Mouse (Mus musculus): ENCODE data around the gene F2. TPM values are rescaled to one million over a fixed set of nuclear protein-coding genes. Genes with fewer than 3 reads are reported as not detected.
"Not testable (repeated sequence)": the region's sequence is repeated elsewhere in the genome, so short reads cannot be mapped to it uniquely, and the experiment has no call there.

F2 gene
- total RNA-seq, 2 experiments from 2014 or later, result not detected

DNA sequence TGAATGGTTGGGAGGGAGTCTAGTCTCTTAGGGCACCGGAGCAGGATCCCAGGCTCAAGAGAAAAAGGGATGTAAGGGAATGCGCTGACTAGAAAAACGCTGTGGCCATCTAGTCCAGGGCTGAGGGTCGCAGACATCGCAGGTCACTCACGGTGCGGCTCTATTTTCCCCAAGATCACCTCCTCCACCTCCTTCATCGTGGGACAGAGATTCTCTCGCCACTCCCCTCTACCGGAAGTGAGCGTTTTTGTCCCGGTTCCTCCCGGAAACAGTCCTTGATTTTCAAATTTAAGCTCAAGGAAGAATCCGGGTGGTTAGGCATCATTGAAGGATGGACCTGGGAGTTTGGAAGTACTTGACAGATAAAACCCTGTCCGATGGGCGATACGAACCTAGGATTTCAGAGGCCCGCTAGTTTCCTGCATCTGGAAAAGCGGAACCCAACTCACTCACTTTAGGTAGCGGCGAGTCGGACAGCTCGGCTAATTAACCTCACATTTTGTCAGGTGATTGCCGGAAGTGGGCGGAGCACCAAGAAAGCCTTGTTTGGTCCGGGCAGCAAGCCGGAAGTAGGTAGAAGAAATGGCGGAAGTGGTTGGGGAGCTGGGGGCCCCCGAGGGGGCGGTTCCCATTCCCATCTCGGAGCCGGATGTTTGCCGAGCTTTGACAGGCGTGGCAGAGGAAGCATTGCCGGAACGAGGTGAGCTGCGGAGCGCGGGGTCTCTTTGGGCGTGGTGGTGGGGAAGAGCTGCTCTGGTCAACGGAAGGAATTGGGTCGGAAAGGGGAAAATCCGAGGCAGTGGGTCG, 13.5 kb upstream of the F2 start, which contains the start of the genes Zfp408 and Arhgap1:
TSS of gene Zfp408 (minus strand) at position 239 of the 807 bp plus-strand sequence.
TSS of gene Arhgap1 (plus strand) at position 308 of the 807 bp plus-strand sequence.
- peak; percentile 93 for ATAC-seq (replicated peaks; ENCODE audit: low FRiP score, poor library complexity, severe bottlenecking)

GRCm38 (mm10) chr2:91649152-91649551, 12.9 kb upstream of the F2 start:
- ATAC-seq (replicated peaks; ENCODE audit: low FRiP score, poor library complexity, severe bottlenecking), result no peak

DNA sequence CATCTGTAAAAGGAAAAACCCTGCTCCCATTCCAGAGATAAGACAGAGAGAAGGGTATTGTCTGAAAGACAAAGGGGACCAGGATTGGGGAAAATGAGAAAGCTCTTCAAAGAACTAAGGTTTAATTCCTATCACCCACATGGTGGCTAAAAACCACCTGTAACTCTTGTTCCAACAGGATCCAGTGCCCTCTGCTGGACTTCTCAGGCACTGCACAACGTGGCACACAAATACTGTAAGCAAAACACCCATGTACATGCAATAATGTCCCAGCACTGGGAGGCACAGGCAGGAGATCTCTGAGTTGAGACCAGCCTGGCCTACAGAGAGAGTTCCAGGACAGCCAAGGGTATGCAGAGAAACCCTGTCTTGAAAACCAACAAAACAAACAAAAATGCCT, 10.5 kb upstream of the F2 start:
- no peak for ATAC-seq (replicated peaks; ENCODE audit: low FRiP score, poor library complexity, severe bottlenecking)

DNA sequence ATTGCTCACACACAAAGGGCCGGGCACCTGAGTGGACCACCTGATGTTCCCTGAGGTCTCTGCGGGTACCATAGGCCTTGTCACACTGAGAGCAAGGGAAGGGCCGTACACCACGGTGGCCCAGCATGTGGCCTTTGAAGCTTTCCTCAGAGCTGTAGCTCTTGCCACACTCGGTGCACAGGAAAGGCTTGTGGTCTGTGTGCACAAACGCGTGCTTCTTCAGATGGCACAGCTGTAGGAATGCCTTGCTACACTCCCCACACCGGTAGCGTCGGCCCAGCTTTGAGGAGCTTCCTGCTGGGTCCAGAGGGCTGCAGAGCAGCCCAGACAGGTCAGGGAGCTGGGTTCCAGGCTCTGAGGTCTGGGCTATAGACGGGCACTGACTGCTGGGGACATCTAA, 9.6 kb upstream of the F2 start:
- no peak for ATAC-seq (replicated peaks; ENCODE audit: low FRiP score, poor library complexity, severe bottlenecking)

DNA sequence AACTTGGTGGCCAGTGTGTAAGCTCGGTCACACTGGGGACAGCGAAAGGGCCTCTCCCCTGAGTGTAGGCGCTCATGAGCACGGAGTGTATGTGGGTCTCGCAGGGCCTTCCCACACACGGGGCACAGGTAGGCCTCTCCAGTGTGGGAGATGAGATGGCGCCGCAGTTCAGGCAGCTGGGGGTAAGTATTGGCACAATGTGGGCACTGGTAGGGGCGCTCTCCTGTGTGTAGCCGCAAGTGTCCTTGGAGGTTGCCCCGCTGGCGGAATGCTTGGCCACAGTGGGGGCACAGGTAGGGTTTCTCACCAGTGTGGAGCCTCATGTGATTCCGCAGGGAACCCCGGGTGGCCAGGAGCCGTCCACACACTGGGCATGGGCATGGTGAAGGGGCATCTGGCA, 9.1 kb upstream of the F2 start:
- no peak for ATAC-seq (replicated peaks; ENCODE audit: low FRiP score, poor library complexity, severe bottlenecking)

DNA sequence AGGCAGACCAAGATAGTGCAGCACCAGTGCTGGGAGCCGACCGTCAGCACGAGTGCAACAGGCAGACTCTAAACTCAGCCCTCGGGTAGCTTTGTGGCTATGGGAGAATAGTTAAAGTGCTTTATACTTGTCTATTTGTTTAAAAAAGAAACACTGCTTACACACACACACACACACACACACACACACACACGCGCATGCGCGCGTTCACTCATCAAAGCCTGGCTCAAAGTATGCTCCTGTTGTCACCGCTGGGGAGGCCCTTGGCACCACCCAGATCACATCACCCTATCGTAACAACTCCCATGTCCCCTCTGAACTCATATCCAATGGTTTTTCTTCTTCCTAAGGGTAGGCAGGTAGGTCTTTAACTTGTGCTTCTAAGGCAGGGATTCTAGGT, 7.8 kb upstream of the F2 start:
- no peak for ATAC-seq (replicated peaks; ENCODE audit: low FRiP score, poor library complexity, severe bottlenecking)

DNA sequence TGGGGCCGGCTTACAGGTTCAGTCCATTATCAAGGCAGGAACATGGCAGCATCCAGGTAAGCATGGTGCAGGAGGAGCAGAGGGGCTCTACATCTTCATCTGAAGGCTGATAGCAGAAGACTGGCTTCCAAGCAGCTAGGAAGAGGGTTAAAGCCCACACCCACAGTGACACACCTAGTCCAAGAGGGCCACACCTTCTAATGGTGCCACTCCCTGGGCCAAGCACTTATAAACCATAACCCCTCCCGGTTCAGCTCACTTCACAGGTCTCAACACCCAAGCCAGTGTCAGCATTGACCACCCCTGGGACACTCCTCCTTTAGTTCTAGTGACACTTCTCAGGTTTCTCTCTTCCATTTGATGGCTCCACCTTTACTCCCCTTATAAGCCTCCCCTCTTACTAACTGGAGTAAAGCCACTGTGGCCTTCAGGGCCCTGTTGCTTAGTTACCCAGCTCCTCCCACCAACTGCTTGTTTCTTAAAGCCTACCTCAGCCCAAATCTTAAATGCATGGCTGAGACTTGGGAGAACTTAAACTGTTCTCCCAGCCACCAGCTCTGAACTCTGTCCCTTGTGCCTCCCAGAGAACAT, 6.7 kb upstream of the F2 start:
- peak; percentile 41 for ATAC-seq (replicated peaks; ENCODE audit: low FRiP score, poor library complexity, severe bottlenecking)

- ATAC-seq (replicated peaks; ENCODE audit: low FRiP score, poor library complexity, severe bottlenecking), result no peak
These were observed 2.7 kb upstream of the F2 start for GRCm38 (mm10) chr2:91638931-91639330.

GRCm38 (mm10) chr2:91636727-91637338, 619 bp upstream of the F2 start:
- no peak for ATAC-seq (replicated peaks; ENCODE audit: low FRiP score, poor library complexity, severe bottlenecking)

GRCm38 (mm10) chr2:91635486-91635885, 728 bp downstream of the F2 start:
- ATAC-seq (replicated peaks; ENCODE audit: low FRiP score, poor library complexity, severe bottlenecking), result no peak

DNA sequence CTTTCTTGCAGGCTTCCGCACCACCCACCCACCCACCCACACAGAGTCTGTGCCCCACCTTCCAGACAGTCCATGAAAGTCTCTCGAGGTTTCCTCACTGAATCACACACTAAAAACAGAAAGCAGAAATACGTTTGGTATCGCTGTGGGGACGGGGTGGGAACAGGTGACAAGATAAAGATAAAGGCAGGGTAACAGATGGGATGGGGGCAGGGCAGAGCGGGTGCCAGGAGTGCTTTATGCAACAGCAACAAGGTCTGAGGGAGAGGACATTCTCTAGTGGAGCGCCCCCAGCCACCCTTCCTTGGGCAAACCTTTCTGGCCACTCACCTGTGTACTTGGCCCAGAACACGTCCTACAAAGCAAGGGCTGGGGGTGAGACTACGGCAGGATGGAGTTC, 1.4 kb downstream of the F2 start:
- 0 out of 2 replicates have a peak, but pooled peaks have one; percentile 14 for ATAC-seq (replicated peaks; ENCODE audit: low FRiP score, poor library complexity, severe bottlenecking)

DNA sequence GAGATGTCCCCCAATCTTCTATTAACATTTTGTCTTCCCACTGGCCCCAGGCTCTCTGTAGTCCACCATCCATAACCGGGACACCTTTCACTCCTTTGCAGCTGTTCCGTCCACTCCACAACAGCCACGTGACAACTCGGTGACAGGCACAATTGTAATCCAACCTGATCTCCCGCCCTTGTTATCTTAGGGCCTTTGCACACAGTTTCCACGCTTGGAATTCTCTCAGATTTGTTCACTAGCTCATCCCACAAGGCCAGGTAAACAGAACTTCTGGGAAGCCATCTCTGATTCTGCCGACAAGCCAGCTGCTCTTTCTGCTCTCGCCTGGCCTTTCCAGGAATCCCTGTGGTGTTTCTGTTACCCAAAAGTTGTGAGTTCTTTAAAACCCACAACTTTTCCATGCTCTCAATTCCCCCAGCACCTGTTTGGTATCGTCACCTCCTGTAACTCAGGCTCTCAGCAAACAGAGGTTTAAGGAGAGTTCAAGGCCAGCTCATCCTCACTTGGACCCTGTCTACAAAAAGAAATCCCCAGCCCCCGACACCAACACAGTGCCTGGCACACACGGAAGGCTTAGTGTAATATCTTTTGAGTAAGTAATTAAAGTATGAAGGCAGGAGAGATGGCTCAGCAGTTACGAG, 2.8 kb downstream of the F2 start:
- ATAC-seq (replicated peaks; ENCODE audit: low FRiP score, poor library complexity, severe bottlenecking), result no peak

GRCm38 (mm10) chr2:91632316-91632715, 3.9 kb downstream of the F2 start:
- no peak for ATAC-seq (replicated peaks; ENCODE audit: low FRiP score, poor library complexity, severe bottlenecking)

DNA sequence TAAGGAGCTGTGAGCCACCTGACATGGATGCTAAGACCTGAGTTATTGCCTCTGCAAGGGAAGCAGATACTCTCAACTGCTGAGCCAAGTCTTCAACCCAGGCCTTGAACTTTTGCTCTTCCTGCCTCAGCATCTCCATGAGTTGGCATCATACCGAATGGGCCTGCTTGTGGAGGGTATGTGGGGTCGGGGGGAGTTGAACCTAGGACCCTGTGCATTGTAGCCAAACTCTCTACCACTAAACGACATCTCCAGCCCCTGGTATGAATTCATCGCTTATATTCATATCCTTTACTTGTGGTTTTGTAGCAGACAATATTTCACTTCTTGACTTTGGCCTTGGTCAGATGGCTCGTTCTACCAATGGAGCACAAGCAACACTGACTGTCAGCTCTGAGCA, 4.4 kb downstream of the F2 start:
- no peak for ATAC-seq (replicated peaks; ENCODE audit: low FRiP score, poor library complexity, severe bottlenecking)

DNA sequence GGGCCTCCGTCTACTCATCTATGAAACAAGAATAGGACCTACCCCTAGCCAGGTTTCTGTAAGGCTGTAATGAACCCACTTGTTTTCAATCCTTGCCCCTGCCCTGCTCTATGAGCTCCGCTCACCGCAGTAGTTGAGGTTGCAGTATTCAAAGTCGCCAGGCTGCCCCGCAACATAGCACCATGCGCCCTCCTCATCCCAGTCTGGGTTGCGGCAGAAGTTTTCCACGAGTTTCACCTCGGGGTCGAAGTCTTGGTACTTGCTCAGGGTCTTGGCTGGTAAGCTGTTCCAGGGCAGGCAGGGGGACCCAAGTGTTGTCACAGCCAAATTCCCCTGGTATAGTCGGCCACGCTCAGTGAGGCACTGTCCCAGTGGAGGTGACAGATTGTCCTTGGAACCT, 5.8 kb downstream of the F2 start:
- ATAC-seq (replicated peaks; ENCODE audit: low FRiP score, poor library complexity, severe bottlenecking), result no peak

- ATAC-seq (replicated peaks; ENCODE audit: low FRiP score, poor library complexity, severe bottlenecking), result no peak
These were observed 6.5 kb downstream of the F2 start for GRCm38 (mm10) chr2:91629682-91630081.

DNA sequence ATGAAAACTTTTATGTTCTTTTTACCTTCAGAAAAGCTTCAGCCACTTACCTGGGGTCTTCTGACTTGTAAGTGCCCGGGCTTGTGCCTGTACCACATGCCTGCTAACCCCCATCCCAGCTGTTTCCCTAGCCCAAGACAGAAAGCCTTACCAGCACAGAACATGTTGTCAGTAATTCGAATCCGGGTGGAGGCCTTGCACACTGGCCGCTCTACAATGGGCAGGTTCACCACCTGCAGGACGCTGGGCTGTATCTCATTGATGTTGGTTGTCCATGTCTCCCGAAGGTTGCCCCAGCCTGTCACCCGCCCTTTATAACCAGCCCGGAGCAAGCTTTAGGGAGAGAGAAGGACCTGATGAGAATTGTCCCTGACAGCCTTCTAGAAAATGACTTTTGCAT, 8.0 kb downstream of the F2 start:
- no peak for ATAC-seq (replicated peaks; ENCODE audit: low FRiP score, poor library complexity, severe bottlenecking)

DNA sequence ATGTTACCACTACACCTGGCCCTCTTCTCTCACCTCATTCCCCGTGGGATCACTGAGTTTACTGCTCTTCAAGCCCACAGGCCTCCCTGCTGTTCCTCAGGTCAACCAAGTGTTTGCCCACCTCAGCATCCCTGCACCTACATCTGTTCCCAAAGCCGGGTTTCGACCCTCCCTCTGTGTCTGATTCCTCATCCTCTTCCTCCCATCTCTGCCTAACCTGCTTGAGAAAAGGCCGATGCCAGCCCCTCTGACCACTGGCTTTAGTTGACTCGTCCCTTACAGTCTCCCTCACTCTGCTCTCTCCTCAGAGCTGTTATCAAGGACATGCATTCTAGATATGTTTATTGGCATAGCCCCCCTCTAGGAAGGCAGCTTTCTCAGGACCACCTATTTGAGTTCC, 8.7 kb downstream of the F2 start:
- ATAC-seq (replicated peaks; ENCODE audit: low FRiP score, poor library complexity, severe bottlenecking), result no peak

DNA sequence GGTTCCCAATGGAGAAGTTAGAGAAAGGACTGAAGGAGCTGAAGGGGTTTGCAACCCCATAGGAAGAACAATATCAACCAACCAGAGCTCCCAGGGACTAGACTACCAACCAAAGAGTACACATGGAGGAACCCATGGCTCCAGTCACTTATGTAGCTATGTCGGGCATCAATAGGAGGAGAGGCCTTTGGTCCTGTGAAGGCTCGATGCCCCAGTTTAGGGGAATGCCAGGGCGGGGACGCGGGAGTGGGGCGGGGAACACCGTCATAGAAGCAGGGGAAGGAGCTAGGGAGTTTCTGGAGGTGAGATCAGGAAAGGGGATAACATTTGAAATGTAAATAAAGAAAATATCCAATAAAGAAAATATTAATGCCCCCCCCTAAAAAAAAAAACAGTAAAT, 12.8 kb downstream of the F2 start:
- not testable (repeated sequence) for ATAC-seq (replicated peaks; ENCODE audit: low FRiP score, poor library complexity, severe bottlenecking)

DNA sequence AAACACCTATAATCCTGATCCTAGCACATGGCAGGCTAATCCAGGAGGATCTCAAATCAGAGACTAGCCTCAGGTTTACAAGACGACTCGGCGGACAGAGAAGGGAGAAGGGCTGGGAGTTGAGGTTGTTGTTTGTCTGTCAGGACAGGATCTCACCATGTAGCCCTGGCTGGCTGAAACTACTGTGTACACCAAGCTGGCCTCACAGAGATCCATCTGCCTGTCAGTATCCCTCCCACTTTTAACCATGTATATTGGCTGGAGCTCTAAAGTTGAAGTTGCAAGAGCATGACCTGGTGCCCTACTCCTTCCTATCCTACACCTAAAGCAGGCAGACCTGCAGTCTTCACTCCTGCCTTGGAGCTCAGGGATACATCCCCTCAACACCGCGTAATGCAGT, 13.9 kb downstream of the F2 start:
- no peak for ATAC-seq (replicated peaks; ENCODE audit: low FRiP score, poor library complexity, severe bottlenecking)

GRCm38 (mm10) chr2:91609370-91609769, 26.8 kb downstream of the F2 start:
- ATAC-seq (replicated peaks; ENCODE audit: low FRiP score, poor library complexity, severe bottlenecking), result not testable (repeated sequence)
